Mouse (Mus musculus): ENCODE results near the gene Olfr1090. TPM values are rescaled to one million over a fixed set of nuclear protein-coding genes. Genes with fewer than 3 reads are reported as not detected.

The Olfr1090 gene
- polyA plus RNA-seq (2014; fragmentation: Nextera tagmentation; extraction: Ambion mirVana) = not detected in 2 replicates

DNA sequence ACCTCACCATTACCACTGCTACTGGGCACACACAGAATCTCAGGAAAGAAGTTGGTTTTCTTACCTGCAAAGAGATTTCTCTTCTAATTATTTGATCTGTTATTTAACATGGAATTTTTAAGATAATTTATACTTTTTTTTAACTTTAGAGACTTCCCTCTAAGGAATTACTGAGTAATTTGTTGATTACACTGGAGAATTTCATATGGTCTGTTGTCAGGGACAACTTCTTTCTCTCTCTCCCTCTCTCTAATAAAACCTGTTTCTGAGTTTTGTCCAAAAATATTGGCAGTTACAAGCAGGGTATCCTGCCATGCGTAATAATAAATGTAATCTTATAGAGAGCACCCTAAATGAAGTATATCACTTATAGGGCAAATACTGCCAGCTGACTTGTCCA lies at the start of gene Olfr1090:
Olfr1090 (minus strand) TSS at position 101 of the 400 bp plus-strand sequence.
- 90% methylated on average over 1 of the region's 1 CpGs for WGBS
- ATAC-seq (ENCODE audit: insufficient number of reproducible peaks, insufficient read depth, low FRiP score, low read depth) = no peak
- H3K36me3 ChIP-seq (ENCODE audit: control insufficient read depth, insufficient read depth, low read length) = no peaks in the 10 kb centered on the region
- no peak within 1 kb of the TSS for H3K4me3 ChIP-seq (ENCODE audit: control insufficient read depth in 1 of 2, insufficient read depth in 1 of 2, low read depth in 1 of 2, low read length in 2 of 2)
- no peak within 1 kb of the TSS for H3K4me2 ChIP-seq (ENCODE audit: low read length)
- H3K9ac ChIP-seq (ENCODE audit: low read length) = no peak within 1 kb of the TSS
- no peaks in the 10 kb centered on the region for H3K27me3 ChIP-seq (ENCODE audit: control insufficient read depth, insufficient read depth, low read length)
- no peaks in the 10 kb centered on the region for H3K9me3 ChIP-seq (ENCODE audit: control insufficient read depth, low read length)
- no peaks in the 10 kb centered on the region for H3K4me1 ChIP-seq (ENCODE audit: control insufficient read depth in 2 of 2, insufficient read depth in 2 of 2, low read length in 2 of 2)
- no peak within 1 kb of the TSS for H3K27ac ChIP-seq (replicated peaks in 1 of 2; ENCODE audit: control insufficient read depth in 1 of 2, insufficient read depth in 1 of 2, low read depth in 2 of 2, low read length in 2 of 2)

GRCm38 (mm10) chr2:86782179-86782578 lies 23.4 kb upstream of the Olfr1090 start, which contains the start of gene Olfr1093:
Olfr1093 (plus strand) TSS chr2:86782479.
- Histone ChIP-seq H3K4me1 (ENCODE audit: control insufficient read depth in 2 of 2, insufficient read depth in 2 of 2, low read length in 2 of 2) (no peaks in the 10 kb centered on the region), H3K4me2 (ENCODE audit: low read length) (no peak within 1 kb of the TSS), H3K9ac (ENCODE audit: low read length) (no peak within 1 kb of the TSS), H3K36me3 (ENCODE audit: control insufficient read depth, insufficient read depth, low read length) (no peaks in the 10 kb centered on the region), H3K4me3 (ENCODE audit: control insufficient read depth in 1 of 2, insufficient read depth in 1 of 2, low read depth in 1 of 2, low read length in 2 of 2) (no peak within 1 kb of the TSS), H3K9me3 (ENCODE audit: control insufficient read depth, low read length) (no peaks in the 10 kb centered on the region), H3K27ac (replicated peaks in 1 of 2; ENCODE audit: control insufficient read depth in 1 of 2, insufficient read depth in 1 of 2, low read depth in 2 of 2, low read length in 2 of 2) (no peak within 1 kb of the TSS), H3K27me3 (ENCODE audit: control insufficient read depth, insufficient read depth, low read length) (no peaks in the 10 kb centered on the region)
- ATAC-seq (ENCODE audit: insufficient number of reproducible peaks, insufficient read depth, low FRiP score, low read depth) = no peak
- WGBS = 69% methylated on average over 2 of the region's 2 CpGs

DNA sequence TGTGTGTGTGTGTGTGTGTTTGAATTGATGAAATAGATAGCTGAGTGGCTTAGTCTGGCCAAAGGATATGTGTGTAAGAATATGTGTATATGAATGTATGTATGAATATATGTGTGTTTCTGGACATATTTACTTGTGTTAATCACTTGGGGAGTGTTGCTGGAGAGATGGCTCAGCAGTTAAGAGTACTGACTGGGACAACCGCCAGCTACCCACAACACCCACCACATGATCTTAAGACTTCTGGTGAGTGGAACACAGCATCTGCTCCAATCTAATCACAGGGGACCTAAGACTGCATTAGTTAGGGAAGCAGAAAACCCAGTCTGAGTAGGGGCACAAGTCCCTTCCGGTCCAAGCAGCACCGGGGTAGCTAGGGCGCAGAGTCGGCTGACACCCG lies 2.3 kb upstream of the Olfr1090 start:
- Histone ChIP-seq H3K27ac (replicated peaks in 1 of 2; ENCODE audit: control insufficient read depth in 1 of 2, insufficient read depth in 1 of 2, low read depth in 2 of 2, low read length in 2 of 2) (no peak overlapping the region), H3K4me3 (ENCODE audit: control insufficient read depth in 1 of 2, insufficient read depth in 1 of 2, low read depth in 1 of 2, low read length in 2 of 2) (no peak overlapping the region), H3K4me2 (ENCODE audit: low read length) (no peak overlapping the region), H3K36me3 (ENCODE audit: control insufficient read depth, insufficient read depth, low read length) (no peaks in the 10 kb centered on the region), H3K4me1 (ENCODE audit: control insufficient read depth in 2 of 2, insufficient read depth in 2 of 2, low read length in 2 of 2) (no peaks in the 10 kb centered on the region), H3K27me3 (ENCODE audit: control insufficient read depth, insufficient read depth, low read length) (no peaks in the 10 kb centered on the region), H3K9ac (ENCODE audit: low read length) (no peak overlapping the region), H3K9me3 (ENCODE audit: control insufficient read depth, low read length) (no peaks in the 10 kb centered on the region)
- no peak for ATAC-seq (ENCODE audit: insufficient number of reproducible peaks, insufficient read depth, low FRiP score, low read depth)
- WGBS = 94% methylated on average over 6 of the region's 6 CpGs

DNA sequence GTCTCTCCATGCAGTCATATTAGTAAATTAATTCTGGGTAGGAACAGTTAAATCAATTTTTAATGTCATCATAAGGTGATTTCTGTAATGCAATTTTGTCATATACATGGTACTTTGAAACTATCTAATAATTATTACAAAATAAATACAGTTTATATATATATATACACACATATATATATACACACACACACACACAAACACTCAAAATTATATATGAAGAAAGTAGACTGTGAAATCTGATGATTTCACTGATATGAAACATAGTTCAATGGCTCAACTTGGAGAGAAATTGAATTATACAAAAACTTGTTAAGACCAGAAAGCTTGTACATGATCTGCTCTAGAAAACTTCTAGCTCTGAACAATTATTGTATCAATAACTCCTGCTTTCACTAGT lies 25.2 kb downstream of the Olfr1090 start, which contains the start of gene Olfr1089:
Olfr1089 (minus strand) TSS at position 101 of the 400 bp plus-strand sequence.
- Histone ChIP-seq H3K4me3 (ENCODE audit: control insufficient read depth in 1 of 2, insufficient read depth in 1 of 2, low read depth in 1 of 2, low read length in 2 of 2) (no peak within 1 kb of the TSS), H3K27ac (replicated peaks in 1 of 2; ENCODE audit: control insufficient read depth in 1 of 2, insufficient read depth in 1 of 2, low read depth in 2 of 2, low read length in 2 of 2) (no peak within 1 kb of the TSS), H3K4me1 (ENCODE audit: control insufficient read depth in 2 of 2, insufficient read depth in 2 of 2, low read length in 2 of 2) (no peaks in the 10 kb centered on the region), H3K9ac (ENCODE audit: low read length) (no peak within 1 kb of the TSS), H3K9me3 (ENCODE audit: control insufficient read depth, low read length) (no peaks in the 10 kb centered on the region), H3K36me3 (ENCODE audit: control insufficient read depth, insufficient read depth, low read length) (no peaks in the 10 kb centered on the region), H3K4me2 (ENCODE audit: low read length) (no peak within 1 kb of the TSS), H3K27me3 (ENCODE audit: control insufficient read depth, insufficient read depth, low read length) (no peaks in the 10 kb centered on the region)
- ATAC-seq (ENCODE audit: insufficient number of reproducible peaks, insufficient read depth, low FRiP score, low read depth) = no peak

Other genes with a start within 250 kb of the Olfr1090 start
- gene Olfr1079, start 216.5 kb downstream of the Olfr1090 start, polyA plus RNA-seq (2014; fragmentation: Nextera tagmentation; extraction: Ambion mirVana) = not detected in 2 replicates
- gene Olfr1080, start 200.8 kb downstream of the Olfr1090 start, polyA plus RNA-seq (2014; fragmentation: Nextera tagmentation; extraction: Ambion mirVana) = not detected in 2 replicates
- gene Olfr1082, start 160.0 kb downstream of the Olfr1090 start, polyA plus RNA-seq (2014; fragmentation: Nextera tagmentation; extraction: Ambion mirVana) = not detected in 2 replicates
- not detected in 2 replicates for gene Olfr1084, start 119.3 kb downstream of the Olfr1090 start, polyA plus RNA-seq (2014; fragmentation: Nextera tagmentation; extraction: Ambion mirVana)
- not detected in 2 replicates for gene Olfr1085, start 97.0 kb downstream of the Olfr1090 start, polyA plus RNA-seq (2014; fragmentation: Nextera tagmentation; extraction: Ambion mirVana)
- not detected in 2 replicates for gene Olfr1086, start 78.9 kb downstream of the Olfr1090 start, polyA plus RNA-seq (2014; fragmentation: Nextera tagmentation; extraction: Ambion mirVana)
- gene Olfr1087, start 60.6 kb downstream of the Olfr1090 start, polyA plus RNA-seq (2014; fragmentation: Nextera tagmentation; extraction: Ambion mirVana) = not detected in 2 replicates
- gene Olfr1089, start 25.3 kb downstream of the Olfr1090 start, polyA plus RNA-seq (2014; fragmentation: Nextera tagmentation; extraction: Ambion mirVana) = not detected in 2 replicates
- gene Olfr1093, start 23.5 kb upstream of the Olfr1090 start, polyA plus RNA-seq (2014; fragmentation: Nextera tagmentation; extraction: Ambion mirVana) = not detected in 2 replicates
- not detected in 2 replicates for gene Olfr141, start 51.0 kb upstream of the Olfr1090 start, polyA plus RNA-seq (2014; fragmentation: Nextera tagmentation; extraction: Ambion mirVana)
- gene Olfr1094, start 65.7 kb upstream of the Olfr1090 start, polyA plus RNA-seq (2014; fragmentation: Nextera tagmentation; extraction: Ambion mirVana) = not detected in 2 replicates
- gene Olfr1095, start 92.7 kb upstream of the Olfr1090 start, polyA plus RNA-seq (2014; fragmentation: Nextera tagmentation; extraction: Ambion mirVana) = not detected in 2 replicates
- not detected in 2 replicates for gene Gm13723, start 115.8 kb upstream of the Olfr1090 start, polyA plus RNA-seq (2014; fragmentation: Nextera tagmentation; extraction: Ambion mirVana)
- not detected in 2 replicates for gene Olfr1097, start 133.2 kb upstream of the Olfr1090 start, polyA plus RNA-seq (2014; fragmentation: Nextera tagmentation; extraction: Ambion mirVana)
- gene Olfr1098, start 165.6 kb upstream of the Olfr1090 start, polyA plus RNA-seq (2014; fragmentation: Nextera tagmentation; extraction: Ambion mirVana) = not detected in 2 replicates
- gene Olfr1099, start 201.7 kb upstream of the Olfr1090 start, polyA plus RNA-seq (2014; fragmentation: Nextera tagmentation; extraction: Ambion mirVana) = not detected in 2 replicates
- gene Olfr1100, start 221.0 kb upstream of the Olfr1090 start, polyA plus RNA-seq (2014; fragmentation: Nextera tagmentation; extraction: Ambion mirVana) = not detected in 2 replicates
- not detected in 2 replicates for gene Olfr1101, start 232.2 kb upstream of the Olfr1090 start, polyA plus RNA-seq (2014; fragmentation: Nextera tagmentation; extraction: Ambion mirVana)
- not detected in 2 replicates for gene Olfr1102, start 239.4 kb upstream of the Olfr1090 start, polyA plus RNA-seq (2014; fragmentation: Nextera tagmentation; extraction: Ambion mirVana)

Data from heart, embryonic 14.5 days (tissue).